Mouse (Mus musculus): ENCODE data around the gene Gpx2.

DNA sequence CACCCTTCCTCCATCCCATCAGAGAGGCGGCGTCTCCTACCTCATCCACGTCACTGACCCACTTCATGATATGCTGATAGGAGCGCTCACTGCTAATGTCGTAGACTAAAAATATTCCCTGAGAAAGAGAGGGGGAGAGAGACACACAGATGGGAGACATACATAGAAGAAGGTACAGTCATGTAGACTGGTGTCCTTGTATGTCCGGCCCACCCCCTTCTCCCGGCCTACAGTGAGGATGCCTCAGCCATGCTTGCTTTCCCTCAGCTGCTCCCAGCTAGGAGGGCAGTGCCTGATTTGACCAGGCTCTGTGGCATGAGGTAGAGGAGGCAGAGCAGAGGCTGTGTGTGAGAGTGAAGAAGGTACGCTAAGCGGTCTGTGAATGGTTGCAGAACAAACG is 7.7 kb upstream of the Gpx2 start:
- TF ChIP-seq CTCF (IDR thresholded peaks at IDR 0.05; ENCODE audit: low read depth) (no peak), EP300 (optimal IDR thresholded peaks at IDR 0.05) (no peak)

Measured in stomach, postnatal 0 days (tissue).